Mouse (Mus musculus) ZHBTc4 (cell line): ENCODE measurements around the gene Hoxb13.

Source experiments
- DNase-seq: peaks from one replicate; pipeline ENCODE4 v3.0.0-alpha.2; 2011; ENCODE audit warnings: low read depth, low spot score

Gene Hoxb13

GRCm38 (mm10) chr11:96193521-96194400, at the start of gene Hoxb13:
Hoxb13 (plus strand) TSS chr11:96194316.
- peak; percentile 82 for DNase-seq

GRCm38 (mm10) chr11:96145622-96146270, 48.4 kb upstream of the Hoxb13 start:
- DNase-seq = peak; percentile 91

- DNase-seq = no peak
These were observed 46.6 kb upstream of the Hoxb13 start for GRCm38 (mm10) chr11:96147471-96147870.

GRCm38 (mm10) chr11:96164769-96165168, 29.3 kb upstream of the Hoxb13 start:
- no peak for DNase-seq

GRCm38 (mm10) chr11:96168125-96168524, 26.0 kb upstream of the Hoxb13 start:
- no peak for DNase-seq

- DNase-seq = no peak
These were observed 25.1 kb upstream of the Hoxb13 start for GRCm38 (mm10) chr11:96169016-96169415.

- DNase-seq = peak; percentile 32
These were observed 23.3 kb upstream of the Hoxb13 start for GRCm38 (mm10) chr11:96170711-96171379.

- DNase-seq = no peak
These were observed 22.5 kb upstream of the Hoxb13 start for GRCm38 (mm10) chr11:96171601-96172000.

- DNase-seq = no peak
These were observed 21.4 kb upstream of the Hoxb13 start for GRCm38 (mm10) chr11:96172511-96173287.

- no peak for DNase-seq
These were observed 20.8 kb upstream of the Hoxb13 start for GRCm38 (mm10) chr11:96173288-96173840.

- no peak for DNase-seq
These were observed 19.2 kb upstream of the Hoxb13 start for GRCm38 (mm10) chr11:96174881-96175280.

GRCm38 (mm10) chr11:96175511-96175910, 18.6 kb upstream of the Hoxb13 start:
- DNase-seq = no peak

GRCm38 (mm10) chr11:96175951-96176530, 18.1 kb upstream of the Hoxb13 start:
- DNase-seq = no peak

GRCm38 (mm10) chr11:96176841-96177240, 17.3 kb upstream of the Hoxb13 start:
- DNase-seq = no peak

- DNase-seq = peak; percentile 75
These were observed 16.5 kb upstream of the Hoxb13 start for GRCm38 (mm10) chr11:96177546-96178174.

- no peak for DNase-seq
These were observed 15.8 kb upstream of the Hoxb13 start for GRCm38 (mm10) chr11:96178356-96178755.

GRCm38 (mm10) chr11:96178911-96179503, 15.1 kb upstream of the Hoxb13 start:
- no peak for DNase-seq

GRCm38 (mm10) chr11:96181061-96181460, 13.1 kb upstream of the Hoxb13 start:
- no peak for DNase-seq

GRCm38 (mm10) chr11:96184233-96184632, 9.9 kb upstream of the Hoxb13 start:
- DNase-seq = no peak

GRCm38 (mm10) chr11:96187321-96187720, 6.8 kb upstream of the Hoxb13 start:
- no peak for DNase-seq
